Mouse (Mus musculus): ENCODE measurements around the gene Slc13a4. TPM values are rescaled to one million over a fixed set of nuclear protein-coding genes. Genes with fewer than 3 reads are reported as not detected.

The Slc13a4 gene
- total RNA-seq, 2 experiments from 2014 or later, result 10.5 TPM

DNA sequence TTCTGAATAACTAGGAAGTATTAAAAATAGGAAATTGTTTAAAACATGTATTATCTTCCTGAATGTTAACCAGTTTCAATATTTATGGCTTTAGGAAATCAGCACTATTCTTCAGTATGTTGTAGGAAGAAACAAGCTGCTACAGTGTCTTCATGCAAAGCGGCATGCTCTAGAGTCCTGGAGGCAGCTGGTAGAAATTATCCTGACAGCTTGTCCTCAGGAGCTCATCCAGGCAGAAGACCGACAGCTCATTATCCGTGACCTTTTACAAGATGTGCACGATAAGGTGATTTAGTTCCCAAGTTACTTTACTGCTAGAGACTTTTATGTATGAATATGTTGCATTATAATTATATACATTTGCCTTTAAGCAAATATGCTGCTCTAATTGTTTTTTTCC lies 82.2 kb downstream of the Slc13a4 start:
- no peak for DNase-seq (ENCODE audit: extremely low spot score in 1 of 2, low spot score in 2 of 2)
- intact Hi-C loops (cut with DNase I), result no loop called here

Other genes starting within 250 kb of the Slc13a4 start
- gene Cnot4, start 174.4 kb downstream of the Slc13a4 start, total RNA-seq (2021), result 10 to 100 TPM; 38.4 to 39.2 TPM
- gene Nup205, start 130.7 kb downstream of the Slc13a4 start, total RNA-seq (2021), result 10 to 100 TPM; 28.4 to 31.7 TPM
- gene Fam180a, start 18.0 kb upstream of the Slc13a4 start, total RNA-seq (2021), result 1 to 10 TPM; 4.9 to 6.4 TPM
- 100 to 1,000 TPM; 370 to 380 TPM for gene Mtpn, start 231.8 kb upstream of the Slc13a4 start, total RNA-seq (2021)